Mouse (Mus musculus) heart, postnatal 36 days (tissue): ENCODE measurements around the gene Olfr1449. TPM values are rescaled to one million over a fixed set of nuclear protein-coding genes. Genes with fewer than 3 reads are reported as not detected.
"Not testable (repeated sequence)": the region's sequence is repeated elsewhere in the genome, so short reads cannot be mapped to it uniquely, and the experiment has no call there.

ENCODE experiments used
- DNase-seq, 2 experiments: peaks; one replicate each; pipeline ENCODE4 v3.0.0; 2021 to 2022
- intact Hi-C: fragments of 180-260 bp; cut with DNase I; formaldehyde crosslinking; loops from one replicate; pipeline ENCODE4 v1.15.1; 2025
- total RNA-seq, 2 experiments: library from RNA; stranded (reverse); gene quantifications; 2 replicates each; pipeline ENCODE4 v1.2.3; 2021

The Olfr1449 gene
- total RNA-seq = not detected

DNA sequence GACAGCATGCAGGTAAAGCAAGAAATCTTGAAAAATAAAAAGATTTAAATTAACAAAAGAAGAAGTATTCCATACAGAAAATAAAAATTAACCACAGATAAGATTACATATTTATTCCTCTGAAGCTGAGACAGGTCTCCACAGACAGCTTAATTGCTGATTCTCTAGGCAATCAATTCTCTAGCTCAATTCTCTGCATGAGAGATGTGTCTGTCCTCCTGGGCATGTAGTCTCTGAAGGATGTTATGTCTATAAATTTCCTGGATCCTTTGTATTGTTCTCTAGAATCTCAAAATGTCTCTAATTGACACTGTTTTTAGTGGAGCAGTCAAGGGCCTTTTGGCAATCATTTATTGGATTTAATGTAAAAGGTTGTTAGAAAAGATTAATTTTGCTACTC, at the start of gene Olfr1449:
Olfr1449 (plus strand) TSS at position 301 of the 400 bp plus-strand sequence.
- DNase-seq = no peak
- intact Hi-C loops = no loop called here

DNA sequence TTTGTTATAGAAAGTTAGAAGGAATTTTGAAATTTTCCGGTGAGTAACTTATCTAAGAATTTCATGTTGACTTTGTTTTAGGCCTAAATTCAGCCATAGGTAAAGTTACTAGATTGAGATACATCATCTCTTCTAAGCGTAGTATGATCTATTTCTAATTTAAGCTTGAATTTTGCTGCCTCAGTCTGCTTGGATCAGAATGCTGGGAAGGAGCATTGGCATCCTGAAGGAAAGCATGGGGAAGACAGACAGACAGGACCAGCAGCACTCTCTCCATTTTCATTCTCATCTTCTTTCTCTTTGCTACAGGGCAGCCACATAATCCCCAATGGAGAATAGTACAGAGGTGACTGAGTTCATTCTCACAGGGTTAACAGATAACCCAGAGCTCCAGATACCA, 47.1 kb upstream of the Olfr1449 start, which contains the start of gene Olfr1445:
Olfr1445 (plus strand) TSS at position 301 of the 400 bp plus-strand sequence.
- no peak for DNase-seq
- intact Hi-C loops = no loop called here

DNA sequence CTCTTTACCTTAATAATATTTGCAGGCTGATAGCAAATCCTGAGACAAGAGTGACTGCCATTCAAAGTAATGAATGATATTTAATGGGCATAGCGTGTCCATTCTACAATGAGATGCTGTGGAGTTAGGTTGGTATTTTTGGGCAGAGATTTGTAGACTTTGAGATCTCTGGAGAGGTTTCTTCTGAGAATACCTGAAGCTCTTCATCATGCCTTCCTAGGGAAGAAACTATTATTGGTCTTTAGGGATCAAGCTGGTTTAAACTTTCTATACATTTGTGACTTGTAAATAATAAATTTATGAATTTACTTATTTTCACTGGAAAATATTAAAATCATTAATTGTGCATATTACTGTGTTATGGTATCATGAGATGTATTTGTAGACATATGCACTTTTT, 37.2 kb upstream of the Olfr1449 start, which contains the start of gene Olfr1446:
Olfr1446 (minus strand) TSS at position 101 of the 400 bp plus-strand sequence.
- no peak for DNase-seq
- intact Hi-C loops = no loop called here

DNA sequence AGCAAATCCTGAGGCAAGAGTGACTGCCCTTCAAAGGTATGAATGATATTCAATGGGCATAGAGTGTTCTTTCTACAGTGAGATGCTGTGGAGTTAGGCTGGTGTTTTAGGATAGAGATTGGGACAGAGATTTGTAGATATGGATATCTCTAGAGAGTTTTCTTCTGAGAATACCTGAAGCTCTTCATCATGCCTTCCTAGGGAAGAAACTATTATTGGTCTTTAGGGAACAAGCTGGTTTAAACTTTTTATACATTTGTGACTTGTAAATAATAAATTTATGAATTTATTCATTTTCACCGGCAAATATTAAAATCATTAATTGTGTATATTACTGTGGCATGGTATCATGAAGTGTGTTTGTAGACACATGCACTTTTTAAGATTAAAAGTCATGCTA, 27.0 kb upstream of the Olfr1449 start, which contains the start of gene Olfr1447:
Olfr1447 (minus strand) TSS at position 101 of the 400 bp plus-strand sequence.
- DNase-seq = no peak
- intact Hi-C loops = no loop called here

DNA sequence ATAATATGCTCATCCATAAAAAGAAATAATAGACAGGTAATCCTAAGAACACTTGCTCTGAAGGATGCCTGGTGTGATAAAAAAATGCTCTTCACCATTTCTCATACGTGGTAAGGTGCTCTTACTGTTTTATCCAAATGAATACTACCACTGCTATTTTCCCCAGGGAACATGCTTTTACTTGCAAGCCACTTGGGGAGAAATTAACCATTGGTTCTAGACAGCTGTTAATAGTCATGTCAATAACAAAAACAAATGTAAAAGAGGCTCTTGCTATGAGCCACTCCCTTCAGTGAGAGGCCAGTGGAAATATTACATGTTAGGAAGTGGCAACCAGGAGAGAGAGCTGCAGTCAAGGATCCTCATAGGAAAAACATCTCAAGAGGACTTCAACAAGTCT, 6.3 kb upstream of the Olfr1449 start, which contains the start of gene Olfr1448:
Olfr1448 (minus strand) TSS at position 101 of the 400 bp plus-strand sequence.
- DNase-seq = no peak
- intact Hi-C loops = no loop called here

DNA sequence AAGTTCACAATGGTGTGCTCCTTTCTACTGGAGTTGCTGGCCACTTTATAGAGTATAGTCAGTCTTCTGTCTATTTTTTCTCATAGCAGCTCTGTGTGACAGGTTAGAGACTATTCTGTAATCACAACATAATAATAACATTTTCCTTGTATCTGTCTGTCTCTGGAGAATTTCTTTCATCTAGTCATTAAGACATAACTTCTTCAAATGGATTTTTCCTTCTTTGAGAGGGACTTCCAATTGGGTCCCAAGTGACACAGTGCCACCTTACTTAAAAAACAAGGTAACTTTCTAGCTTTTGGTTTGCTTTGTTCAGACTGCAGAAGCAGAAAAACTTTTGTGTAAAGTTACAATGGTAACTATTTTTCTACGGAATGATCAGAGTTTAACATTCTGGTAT, 19.3 kb downstream of the Olfr1449 start, which contains the start of gene Olfr1450:
Olfr1450 (plus strand) TSS at position 301 of the 400 bp plus-strand sequence.
- intact Hi-C loops = no loop called here

DNA sequence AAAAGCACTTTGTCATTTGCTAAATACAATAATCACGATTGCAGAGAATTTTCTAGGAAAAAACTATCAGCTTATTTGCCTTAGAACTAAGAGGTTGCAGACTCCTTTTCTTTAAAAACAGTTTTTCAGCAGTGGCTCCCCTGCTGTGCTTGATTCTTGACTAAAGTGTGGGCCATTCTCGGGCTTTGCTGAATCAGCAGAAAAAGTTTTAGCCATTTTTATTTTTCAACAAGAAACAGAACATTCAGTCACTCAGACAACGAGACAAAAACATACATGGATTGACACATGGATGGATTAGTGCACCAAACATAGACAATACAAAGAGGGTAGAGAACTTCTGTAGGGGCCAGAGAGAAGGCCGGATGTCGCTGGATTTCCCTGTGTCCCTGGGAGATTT, 39.4 kb downstream of the Olfr1449 start:
- DNase-seq, intact Hi-C loops: not testable (repeated sequence)

More for the DNA sequence above, 19.3 kb downstream of the Olfr1449 start, which contains the start of gene Olfr1450:
- DNase-seq = no peak

Other genes starting within 250 kb of the Olfr1449 start
- not detected for gene Keg1, start 235.1 kb upstream of the Olfr1449 start, total RNA-seq
- gene Cntf, start 165.2 kb upstream of the Olfr1449 start, total RNA-seq = 1 to 10 TPM; 1.6 TPM
- 10 to 100 TPM; 78.7 to 80.7 TPM for gene Zfp91, start 134.7 kb upstream of the Olfr1449 start, total RNA-seq
- 1 to 10 TPM; 1.4 to 1.5 TPM for gene Lpxn, start 134.6 kb upstream of the Olfr1449 start, total RNA-seq
- not detected for gene Gm5244, start 84.2 kb upstream of the Olfr1449 start, total RNA-seq
- not detected for gene Olfr1444, start 73.6 kb upstream of the Olfr1449 start, total RNA-seq
- not detected for gene Olfr1445, start 47.0 kb upstream of the Olfr1449 start, total RNA-seq
- not detected for gene Olfr1446, start 37.3 kb upstream of the Olfr1449 start, total RNA-seq
- gene Olfr1447, start 27.1 kb upstream of the Olfr1449 start, total RNA-seq = not detected
- gene Olfr1448, start 6.4 kb upstream of the Olfr1449 start, total RNA-seq = not detected
- gene Olfr1450, start 19.4 kb downstream of the Olfr1449 start, total RNA-seq = not detected
- gene Olfr1451, start 64.2 kb downstream of the Olfr1449 start, total RNA-seq = not detected
- not detected for gene Olfr1453, start 97.5 kb downstream of the Olfr1449 start, total RNA-seq
- not detected for gene Olfr1454, start 129.8 kb downstream of the Olfr1449 start, total RNA-seq
- not detected for gene Olfr1457, start 167.1 kb downstream of the Olfr1449 start, total RNA-seq
- not detected for gene Olfr1458, start 175.9 kb downstream of the Olfr1449 start, total RNA-seq
- gene Olfr1459, start 218.7 kb downstream of the Olfr1449 start, total RNA-seq = under 1 TPM; 0.03 TPM
- gene Olfr1461, start 232.2 kb downstream of the Olfr1449 start, total RNA-seq = not detected